Mouse (Mus musculus) CD4-positive helper T cell, adult 2 months (primary cell): ENCODE data around the gene Zfp266.
"Not testable (repeated sequence)": the region's sequence is repeated elsewhere in the genome, so short reads cannot be mapped to it uniquely, and the experiment has no call there.

ENCODE experiments used
- DNase-seq: peaks from one replicate; pipeline ENCODE4 v3.0.0-alpha.2; 2012; ENCODE audit warnings: low read depth, missing footprints, low spot score

Zfp266 gene

GRCm38 (mm10) chr9:20521306-20521957 lies at the start of gene Zfp266:
Gene Zfp266 (minus strand): TSS chr9:20521417.
- DNase-seq, result peak; percentile 91

GRCm38 (mm10) chr9:20565326-20566030 lies 44.3 kb upstream of the Zfp266 start:
- DNase-seq, result not testable (repeated sequence)

DNA sequence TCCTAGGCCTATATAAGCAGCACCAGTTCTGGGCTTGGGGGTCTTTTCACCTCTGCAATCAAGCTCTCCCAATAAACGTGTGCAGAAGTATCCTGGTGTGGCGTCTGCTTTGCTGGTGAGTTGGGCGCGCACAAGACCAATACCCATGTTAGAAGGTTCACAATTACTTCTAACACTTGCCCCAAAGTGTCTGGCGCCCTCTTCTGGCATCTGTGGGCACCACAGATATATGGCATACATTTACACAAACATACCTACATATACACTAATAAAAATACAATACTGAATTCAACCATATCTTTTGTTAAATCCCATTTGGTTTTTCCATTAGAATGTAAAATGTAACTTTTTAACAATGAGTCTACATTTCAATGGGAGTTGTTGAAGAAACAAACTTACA lies 41.0 kb upstream of the Zfp266 start:
- DNase-seq, result no peak

- DNase-seq, result no peak
These were observed 31.5 kb upstream of the Zfp266 start for GRCm38 (mm10) chr9:20552698-20553097.

DNA sequence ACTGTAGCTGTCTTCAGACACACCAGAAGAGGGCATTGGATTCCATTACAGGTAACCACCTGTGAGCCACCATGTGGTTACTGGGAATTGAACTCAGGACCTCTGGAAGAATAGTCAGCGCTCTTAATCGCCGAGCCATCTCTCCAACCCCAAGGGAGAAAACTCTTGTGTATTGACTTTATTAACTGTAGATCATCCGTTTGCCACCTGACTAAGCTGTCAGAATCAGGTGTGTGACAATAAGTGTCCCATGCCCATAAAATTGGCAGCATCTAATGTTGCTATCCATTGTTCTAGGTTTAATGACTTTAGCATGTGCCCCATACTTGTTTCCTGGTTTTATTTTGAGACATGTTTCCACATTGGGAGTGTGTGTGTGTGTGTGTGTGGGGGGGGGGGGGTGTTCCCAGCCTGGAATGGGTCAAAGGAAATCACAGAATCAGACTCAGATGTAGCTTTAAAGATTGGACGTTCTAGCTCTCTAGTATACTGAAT lies 30.6 kb upstream of the Zfp266 start:
- DNase-seq, result no peak

DNA sequence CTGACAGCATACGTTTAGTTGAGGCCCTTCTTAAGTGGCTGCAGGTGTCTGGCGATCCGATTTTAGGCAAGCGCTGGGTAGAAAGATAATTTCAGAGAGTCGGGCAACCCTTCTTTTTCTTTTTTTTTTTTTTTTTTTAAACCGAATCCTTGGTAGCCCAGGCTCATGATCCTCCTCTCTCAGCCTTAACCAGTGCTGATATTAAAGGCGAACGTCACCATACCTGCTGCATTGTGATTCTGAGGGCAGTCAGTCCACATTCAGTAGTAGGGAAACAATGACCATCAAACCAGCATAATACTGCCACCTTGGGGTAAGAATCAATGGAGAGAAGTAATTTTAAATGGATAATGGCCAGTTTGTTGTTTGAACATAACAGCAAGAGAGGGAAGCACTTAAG lies 23.9 kb upstream of the Zfp266 start:
- peak; percentile 29 for DNase-seq

- DNase-seq, result peak; percentile 83
These were observed 23.0 kb upstream of the Zfp266 start for GRCm38 (mm10) chr9:20544070-20544821.

- peak; percentile 7 for DNase-seq
These were observed 22.3 kb upstream of the Zfp266 start for GRCm38 (mm10) chr9:20543496-20543895.

DNA sequence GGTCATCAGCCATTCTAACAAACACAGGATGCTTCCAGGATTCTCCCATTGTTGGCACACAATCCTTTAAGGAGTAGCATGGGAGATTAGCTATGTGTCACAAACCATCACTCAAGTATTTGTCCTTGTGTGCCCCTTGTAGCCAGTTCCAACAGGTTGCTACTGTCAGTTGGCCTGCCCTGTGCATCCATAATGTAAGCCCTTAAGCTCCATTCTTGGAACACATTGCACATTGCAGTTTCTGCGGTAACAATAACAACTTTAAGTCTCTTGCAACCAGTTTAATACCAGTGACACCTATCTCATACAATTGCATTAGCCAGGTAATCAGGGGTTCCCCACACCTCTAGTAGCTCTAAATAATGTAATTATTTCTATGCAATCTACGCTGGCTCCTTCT lies 15.4 kb upstream of the Zfp266 start:
- DNase-seq, result no peak

DNA sequence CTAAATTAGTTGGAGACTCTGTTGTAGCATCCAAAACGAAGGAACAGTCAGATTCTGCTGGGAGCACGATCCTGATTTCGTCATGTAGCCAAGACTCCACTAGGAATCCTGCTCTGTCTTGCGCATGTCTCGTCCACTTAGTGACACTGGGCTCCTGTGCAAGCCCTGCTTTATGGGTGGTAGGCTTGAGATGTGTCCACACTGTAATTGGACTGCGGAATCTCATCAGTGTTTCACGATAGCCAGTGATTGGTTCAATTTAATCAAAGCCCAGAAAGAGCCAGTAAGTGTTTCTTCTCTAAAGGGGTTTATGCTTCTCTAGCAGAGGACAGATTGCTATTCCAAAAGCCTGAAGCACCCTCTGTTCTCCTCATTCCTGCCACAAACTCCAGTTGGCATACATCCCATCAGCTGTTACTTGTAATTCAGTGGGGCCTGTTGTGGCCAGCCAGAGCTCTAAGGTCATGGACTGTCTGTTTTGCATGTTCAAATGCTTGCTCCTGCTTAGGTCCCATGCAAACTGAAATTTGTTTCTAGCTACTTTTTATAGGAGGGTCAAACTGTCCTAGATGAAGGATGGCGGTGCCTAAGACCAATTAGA lies 13.2 kb upstream of the Zfp266 start:
- no peak for DNase-seq

- DNase-seq, result peak; percentile 19
These were observed 546 bp downstream of the Zfp266 start for GRCm38 (mm10) chr9:20520531-20521210.

DNA sequence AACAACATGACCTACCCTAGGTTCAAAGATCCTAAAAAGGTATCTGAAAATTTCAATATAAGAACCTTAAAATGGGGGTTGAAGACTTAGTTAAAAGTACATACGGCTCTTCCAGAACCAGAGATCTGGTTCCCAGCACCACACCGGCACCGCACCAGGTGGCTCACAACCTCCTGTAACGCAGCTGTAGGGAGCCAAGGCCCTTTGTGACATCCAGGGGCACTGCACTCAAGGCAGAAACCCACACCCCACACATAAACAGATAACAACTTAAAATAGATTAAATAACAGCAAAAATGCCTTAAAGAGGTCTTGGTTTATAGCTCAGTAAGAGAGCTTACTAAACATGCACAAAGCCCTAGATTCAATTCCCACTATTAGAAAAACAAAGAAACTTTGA lies 1.3 kb downstream of the Zfp266 start:
- no peak for DNase-seq

- no peak for DNase-seq
These were observed 2.5 kb downstream of the Zfp266 start for GRCm38 (mm10) chr9:20518708-20519107.

GRCm38 (mm10) chr9:20517727-20518126 lies 3.5 kb downstream of the Zfp266 start:
- no peak for DNase-seq

- DNase-seq, result no peak
These were observed 7.2 kb downstream of the Zfp266 start for GRCm38 (mm10) chr9:20514016-20514415.

DNA sequence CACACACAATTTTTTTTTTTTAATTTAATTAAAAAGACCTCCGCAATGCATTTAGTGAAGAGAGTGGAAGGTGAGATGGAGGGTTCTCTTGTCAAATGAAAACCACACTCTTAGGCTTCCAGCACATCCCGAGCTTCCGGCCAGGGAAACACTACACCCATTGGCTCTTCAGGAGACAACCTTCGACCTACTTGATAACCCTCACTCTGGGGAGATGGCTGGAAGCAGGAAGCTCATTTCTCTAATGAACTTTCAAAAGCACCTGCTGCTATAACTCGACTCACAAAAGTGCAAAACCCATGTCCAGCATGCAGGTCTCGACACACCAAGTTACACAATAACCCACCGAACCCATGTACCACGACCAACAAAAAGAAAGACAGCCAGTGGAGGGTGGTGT lies 8.5 kb downstream of the Zfp266 start:
- no peak for DNase-seq

- DNase-seq, result no peak
These were observed 9.6 kb downstream of the Zfp266 start for GRCm38 (mm10) chr9:20511645-20512044.

DNA sequence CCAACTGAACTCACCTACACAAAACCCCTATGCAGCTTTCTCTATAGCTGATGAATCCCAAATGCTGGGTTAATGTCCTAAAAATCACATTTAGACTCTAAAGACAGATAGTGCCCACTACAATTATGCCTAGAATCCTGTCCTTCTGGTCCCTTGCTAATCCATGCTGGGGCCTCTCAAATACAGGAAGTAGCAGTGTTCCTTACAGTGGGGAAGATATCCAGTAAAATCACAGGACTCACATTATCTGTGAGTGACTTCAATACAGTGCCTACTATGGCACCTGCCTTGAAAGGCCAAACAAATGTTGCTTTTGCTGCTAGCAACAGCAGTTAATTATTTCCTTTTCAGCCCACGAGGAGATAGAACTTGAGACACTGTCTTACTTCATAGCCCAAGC lies 10.9 kb downstream of the Zfp266 start:
- DNase-seq, result no peak

- no peak for DNase-seq
These were observed 11.5 kb downstream of the Zfp266 start for GRCm38 (mm10) chr9:20509676-20510075.

DNA sequence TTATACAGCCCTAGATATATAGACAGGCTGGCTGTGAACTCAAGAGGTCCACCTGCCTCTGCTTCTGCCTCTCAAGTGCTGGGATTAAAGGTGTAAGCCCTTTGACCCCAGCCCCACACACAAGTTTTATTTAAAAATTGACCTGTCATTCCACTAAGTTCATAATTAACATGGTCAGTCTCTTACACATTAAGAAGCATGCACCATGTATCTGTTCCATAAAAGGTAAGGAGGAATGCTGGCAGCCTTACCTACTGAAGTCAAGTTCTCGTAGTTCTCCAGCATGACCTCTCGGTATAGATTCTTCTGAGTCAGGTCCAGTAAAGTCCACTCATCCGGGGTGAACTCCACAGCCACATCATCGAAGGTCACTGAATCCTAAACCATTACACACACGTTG lies 16.4 kb downstream of the Zfp266 start:
- no peak for DNase-seq

- DNase-seq, result peak; percentile 40
These were observed 27.9 kb downstream of the Zfp266 start for GRCm38 (mm10) chr9:20493281-20493680.
